Comparison of ENCODE assay signal across 30 mouse cellular contexts in genomic region chr2:172213480-172213879, GRCm38 (mm10). TPM values are rescaled to one million over a fixed set of nuclear protein-coding genes. Genes with fewer than 3 reads are reported as not detected.
DNase-seq lines count a peak whose midpoint lies in the region; ATAC-seq lines count a peak whose summit lies in the region.
"Had no signal": no experiment of that assay in that cellular context is flagged by ENCODE, and none has a peak within 500 bp of the region (broad histone marks: within the 10 kb centered on the region; RNA-seq: fewer than 3 reads in every experiment).

No protein-coding gene starts in this region.

- no peaks in the 10 kb centered on the region for H3K27me3 ChIP-seq in heart, embryonic 10.5 days (ENCODE audit: insufficient read depth, poor library complexity, severe bottlenecking)
- H3K27me3 ChIP-seq in liver, embryonic 11.5 days (replicated peaks; ENCODE audit: control insufficient read depth, insufficient read depth, low read length): no peaks in the 10 kb centered on the region
- no peaks in the 10 kb centered on the region for H3K27me3 ChIP-seq in liver, embryonic 12.5 days (replicated peaks)
- no peaks in the 10 kb centered on the region for H3K27me3 ChIP-seq in intestine, embryonic 16.5 days (replicated peaks; ENCODE audit: control insufficient read depth, insufficient read depth, low read length)
- H3K27me3 ChIP-seq in midbrain, embryonic 13.5 days: no peaks in the 10 kb centered on the region
- H3K27me3 ChIP-seq: hindbrain, embryonic 15.5 days; limb, embryonic 12.5 days; liver, embryonic 13.5 days; neural tube, embryonic 13.5 days had no signal

- 68% methylated on average over 8 of the region's 8 CpGs for WGBS in heart, embryonic 10.5 days
- 72% methylated on average over 8 of the region's 8 CpGs for WGBS in liver, embryonic 11.5 days
- WGBS in liver, embryonic 12.5 days (ENCODE audit: insufficient replicate concordance): 65% methylated on average over 8 of the region's 8 CpGs
- WGBS in intestine, embryonic 16.5 days: 43% methylated on average over 8 of the region's 8 CpGs
- 93% methylated on average over 8 of the region's 8 CpGs for WGBS in midbrain, embryonic 13.5 days

- H3K9ac ChIP-seq in liver, embryonic 11.5 days (ENCODE audit: low read depth, low read length): no peak overlapping the region
- no peak overlapping the region for H3K9ac ChIP-seq in liver, embryonic 12.5 days
- H3K9ac ChIP-seq in intestine, embryonic 16.5 days (ENCODE audit: low read depth, low read length): no peak overlapping the region
- H3K9ac ChIP-seq in midbrain, embryonic 13.5 days (replicated peaks): no peak overlapping the region
- H3K9ac ChIP-seq: hindbrain, embryonic 15.5 days; limb, embryonic 12.5 days; liver, embryonic 13.5 days; neural tube, embryonic 13.5 days had no signal

- peak; percentile 47 for DNase-seq in heart, embryonic 10.5 days (ENCODE audit: low spot score)
- no peak for DNase-seq in heart, adult 8-10 months (ENCODE audit: low spot score)
- peak; percentile 29 for DNase-seq in liver, embryonic 11.5 days (ENCODE audit: low spot score)
- no peak for DNase-seq in layer of hippocampus, adult 11-12 months (ENCODE audit: low spot score)
- DNase-seq: adrenal gland, postnatal 14 days; cerebellum, adult 8-10 months; cerebellum, postnatal 36 days; gastrocnemius, postnatal 36 days; liver, embryonic 13.5 days; lung, adult 2 months; lung, postnatal 14 days; right cerebral cortex, postnatal 4 days; thymus, adult 18-20 months; thymus, postnatal 36 days had no signal

- no peak overlapping the region for H3K27ac ChIP-seq in heart, embryonic 10.5 days
- H3K27ac ChIP-seq in liver, embryonic 11.5 days (ENCODE audit: low read depth, low read length): no peak overlapping the region
- H3K27ac ChIP-seq in liver, embryonic 12.5 days: no peak overlapping the region
- no peak overlapping the region for H3K27ac ChIP-seq in intestine, embryonic 16.5 days (ENCODE audit: low read length)
- no peak overlapping the region for H3K27ac ChIP-seq in midbrain, embryonic 13.5 days
- H3K27ac ChIP-seq: forebrain, embryonic 10.5 days; hindbrain, embryonic 15.5 days; limb, embryonic 12.5 days; liver, embryonic 13.5 days; neural tube, embryonic 13.5 days had no signal

- no peaks in the 10 kb centered on the region for H3K4me1 ChIP-seq in heart, embryonic 10.5 days
- no peaks in the 10 kb centered on the region for H3K4me1 ChIP-seq in liver, embryonic 11.5 days (replicated peaks; ENCODE audit: control insufficient read depth, insufficient read depth, low read length)
- H3K4me1 ChIP-seq in liver, embryonic 12.5 days: no peaks in the 10 kb centered on the region
- no peaks in the 10 kb centered on the region for H3K4me1 ChIP-seq in intestine, embryonic 16.5 days (ENCODE audit: control insufficient read depth, insufficient read depth, low read length)
- H3K4me1 ChIP-seq in midbrain, embryonic 13.5 days (replicated peaks): no peaks in the 10 kb centered on the region
- H3K4me1 ChIP-seq: limb, embryonic 12.5 days; liver, embryonic 13.5 days had no signal

- no peak overlapping the region for H3K4me3 ChIP-seq in heart, embryonic 10.5 days
- H3K4me3 ChIP-seq in liver, embryonic 11.5 days (ENCODE audit: low read depth, low read length): no peak overlapping the region
- no peak overlapping the region for H3K4me3 ChIP-seq in liver, embryonic 12.5 days
- no peak overlapping the region for H3K4me3 ChIP-seq in intestine, embryonic 16.5 days (ENCODE audit: low read length)
- no peak overlapping the region for H3K4me3 ChIP-seq in midbrain, embryonic 13.5 days (replicated peaks)
- H3K4me3 ChIP-seq: forebrain, embryonic 10.5 days; hindbrain, embryonic 15.5 days; limb, embryonic 12.5 days; liver, embryonic 13.5 days; myocyte; neural tube, embryonic 13.5 days had no signal

- H3K9me3 ChIP-seq in heart, embryonic 10.5 days: no peaks in the 10 kb centered on the region
- H3K9me3 ChIP-seq in liver, embryonic 11.5 days (ENCODE audit: control insufficient read depth, low read length): no peaks in the 10 kb centered on the region
- H3K9me3 ChIP-seq in liver, embryonic 12.5 days (replicated peaks): no peaks in the 10 kb centered on the region
- H3K9me3 ChIP-seq in intestine, embryonic 16.5 days (ENCODE audit: control insufficient read depth, low read length): no peaks in the 10 kb centered on the region
- H3K9me3 ChIP-seq in midbrain, embryonic 13.5 days: no peaks in the 10 kb centered on the region
- H3K9me3 ChIP-seq: forebrain, embryonic 10.5 days; hindbrain, embryonic 15.5 days; limb, embryonic 12.5 days; liver, embryonic 13.5 days; neural tube, embryonic 13.5 days had no signal

- no peak for ATAC-seq in liver, embryonic 11.5 days (replicated peaks; ENCODE audit: low FRiP score)
- ATAC-seq in liver, embryonic 12.5 days: no peak
- ATAC-seq in intestine, embryonic 16.5 days: peak; percentile 91
- ATAC-seq in midbrain, embryonic 13.5 days: no peak
- ATAC-seq: CD4-positive, CD25-positive, alpha-beta regulatory T cell, adult 4 months; midbrain, embryonic 16.5 days had no signal

- no peak overlapping the region for H3K4me2 ChIP-seq in liver, embryonic 11.5 days
- H3K4me2 ChIP-seq in liver, embryonic 12.5 days: no peak overlapping the region
- no peak overlapping the region for H3K4me2 ChIP-seq in intestine, embryonic 16.5 days (ENCODE audit: low read depth, low read length)
- H3K4me2 ChIP-seq in midbrain, embryonic 13.5 days (replicated peaks): no peak overlapping the region
- H3K4me2 ChIP-seq: heart, embryonic 11.5 days; hindbrain, embryonic 15.5 days; limb, embryonic 12.5 days; liver, embryonic 13.5 days; neural tube, embryonic 13.5 days had no signal

- H3K36me3 ChIP-seq in heart, embryonic 10.5 days: no peaks in the 10 kb centered on the region
- no peaks in the 10 kb centered on the region for H3K36me3 ChIP-seq in liver, embryonic 11.5 days (ENCODE audit: control insufficient read depth, insufficient read depth, low read length)
- no peaks in the 10 kb centered on the region for H3K36me3 ChIP-seq in liver, embryonic 12.5 days
- H3K36me3 ChIP-seq in intestine, embryonic 16.5 days (ENCODE audit: control insufficient read depth, insufficient read depth, low read length): no peaks in the 10 kb centered on the region
- H3K36me3 ChIP-seq in midbrain, embryonic 13.5 days: no peaks in the 10 kb centered on the region
- H3K36me3 ChIP-seq: forebrain, embryonic 10.5 days; hindbrain, embryonic 15.5 days; limb, embryonic 12.5 days; liver, embryonic 13.5 days; neural tube, embryonic 13.5 days had no signal

RNA-seq across cellular contexts. Expression of gene Mc3r, which starts 34.8 kb away (rescaled TPM):
- polyA plus RNA-seq in heart, embryonic 10.5 days (2016; fragmentation: Nextera tagmentation; extraction: Ambion mirVana): not detected in 2 replicates
- not detected for total RNA-seq in heart, adult 8-10 months (2022)
- polyA plus RNA-seq in liver, embryonic 11.5 days (2014; fragmentation: Nextera tagmentation; extraction: Ambion mirVana): 0.06 and 0.08 TPM in 2 replicates
- 0.05 and 0.12 TPM in 2 replicates for polyA plus RNA-seq in liver, embryonic 12.5 days (2016; fragmentation: Nextera tagmentation; extraction: Ambion mirVana)
- polyA plus RNA-seq in intestine, embryonic 16.5 days (2015; fragmentation: Nextera tagmentation; extraction: Ambion mirVana): not detected in 2 replicates
- 0.22 and 0.23 TPM in 2 replicates for polyA plus RNA-seq in midbrain, embryonic 13.5 days (2015; fragmentation: Nextera tagmentation; extraction: Ambion mirVana)
- total RNA-seq: adrenal gland, postnatal 14 days; gastrocnemius, postnatal 36 days; hematopoietic stem cell, adult 5-6 weeks; megakaryocyte, adult 5-6 weeks had no signal
- polyA plus RNA-seq: CD4-positive, CD25-positive, alpha-beta regulatory T cell, adult 4 months; embryonic facial prominence, embryonic 11.5 days; forebrain, embryonic 10.5 days; heart, postnatal 0 days; limb, embryonic 12.5 days; lung, adult 2 months; myocyte; stomach, embryonic 14.5 days had no signal

Comparison
In these comparisons a context has a peak if more than half of its experiments do, and no peak if none do; other contexts are left out.
1. DNase-seq: peak in heart, embryonic 10.5 days (single experiment) and liver, embryonic 11.5 days (single experiment); none in heart, adult 8-10 months (single experiment) and layer of hippocampus, adult 11-12 months (single experiment).